Mouse (Mus musculus): ENCODE results near the gene Ank3. TPM values are rescaled to one million over a fixed set of nuclear protein-coding genes. Genes with fewer than 3 reads are reported as not detected.
A peak's percentile ranks its signal among the peaks of the same experiment; 100 is the strongest.

Ank3 gene
- polyA plus RNA-seq, 1 experiment from 2014 or later, result 69.3 TPM

DNA sequence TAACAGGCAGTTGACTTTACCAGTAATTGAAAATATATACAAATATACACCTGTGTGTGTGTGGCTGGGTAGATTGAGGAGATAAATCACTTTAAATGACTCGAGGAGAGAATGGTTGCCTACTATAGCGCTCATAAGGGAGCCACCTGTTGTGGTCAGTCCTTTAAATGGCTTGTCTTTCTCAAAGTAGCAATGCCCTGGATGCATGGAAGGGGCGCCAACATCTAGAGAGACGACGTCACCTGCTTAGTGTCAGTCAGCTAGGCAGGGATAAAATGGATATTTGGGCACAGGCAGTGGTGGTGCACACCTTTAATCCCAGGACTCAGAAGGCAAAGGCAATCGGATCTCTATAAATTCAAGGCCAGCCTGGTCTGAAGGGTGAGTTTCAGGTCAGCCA, 29.3 kb upstream of the Ank3 start:
- no peak for ATAC-seq
- H3K4me1 ChIP-seq (ENCODE audit: control insufficient read depth, insufficient read depth, low read depth, low read length), result no peaks in the 10 kb centered on the region
- no peaks in the 10 kb centered on the region for H3K36me3 ChIP-seq (ENCODE audit: control insufficient read depth, insufficient read depth, low read length)
- no peak overlapping the region for H3K4me2 ChIP-seq (ENCODE audit: low read length)
- no peak overlapping the region for H3K4me3 ChIP-seq (ENCODE audit: low read length)
- no peak overlapping the region for H3K9ac ChIP-seq (ENCODE audit: low read depth, low read length)
- H3K27ac ChIP-seq (ENCODE audit: low read depth, low read length), result no peak overlapping the region
- H3K9me3 ChIP-seq (ENCODE audit: control insufficient read depth, low read length), result no peaks in the 10 kb centered on the region
- 87% methylated on average over 6 of the region's 6 CpGs for WGBS
- no peaks in the 10 kb centered on the region for H3K27me3 ChIP-seq (replicated peaks; ENCODE audit: control insufficient read depth, insufficient read depth, low read length)

GRCm38 (mm10) chr10:69371441-69371840, 27.1 kb upstream of the Ank3 start:
- H3K27me3 ChIP-seq (replicated peaks; ENCODE audit: control insufficient read depth, insufficient read depth, low read length), result no peaks in the 10 kb centered on the region
- no peak overlapping the region for H3K4me2 ChIP-seq (ENCODE audit: low read length)
- no peak for ATAC-seq
- no peak overlapping the region for H3K4me3 ChIP-seq (ENCODE audit: low read length)
- H3K9ac ChIP-seq (ENCODE audit: low read depth, low read length), result no peak overlapping the region
- H3K36me3 ChIP-seq (ENCODE audit: control insufficient read depth, insufficient read depth, low read length), result no peaks in the 10 kb centered on the region
- no peaks in the 10 kb centered on the region for H3K9me3 ChIP-seq (ENCODE audit: control insufficient read depth, low read length)
- 15% methylated on average over 10 of the region's 10 CpGs for WGBS
- no peaks in the 10 kb centered on the region for H3K4me1 ChIP-seq (ENCODE audit: control insufficient read depth, insufficient read depth, low read depth, low read length)
- no peak overlapping the region for H3K27ac ChIP-seq (ENCODE audit: low read depth, low read length)

DNA sequence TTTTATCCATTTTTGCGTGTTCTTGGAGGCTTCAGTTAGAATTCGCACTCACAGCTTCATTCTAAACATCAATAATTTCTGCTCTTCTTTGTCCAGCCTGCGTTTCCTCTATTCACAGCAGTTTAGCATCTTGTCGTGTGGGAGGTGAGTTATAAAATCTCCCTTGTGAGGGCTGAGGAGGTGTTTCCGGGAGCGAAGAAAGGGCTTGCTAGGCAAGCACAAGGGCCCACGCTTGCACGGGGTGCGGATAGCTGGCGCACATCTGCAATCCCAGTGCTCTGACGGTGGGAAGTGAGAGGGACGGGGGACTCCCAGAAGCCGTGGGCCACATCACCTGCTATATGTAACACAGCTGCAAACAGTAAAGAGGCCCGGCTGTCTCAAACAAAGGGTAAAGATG, 26.5 kb upstream of the Ank3 start:
- Histone ChIP-seq H3K27ac (ENCODE audit: low read depth, low read length) (no peak overlapping the region), H3K9me3 (ENCODE audit: control insufficient read depth, low read length) (no peaks in the 10 kb centered on the region), H3K36me3 (ENCODE audit: control insufficient read depth, insufficient read depth, low read length) (no peaks in the 10 kb centered on the region), H3K27me3 (replicated peaks; ENCODE audit: control insufficient read depth, insufficient read depth, low read length) (no peaks in the 10 kb centered on the region), H3K9ac (ENCODE audit: low read depth, low read length) (no peak overlapping the region), H3K4me3 (ENCODE audit: low read length) (no peak overlapping the region), H3K4me2 (ENCODE audit: low read length) (no peak overlapping the region), H3K4me1 (ENCODE audit: control insufficient read depth, insufficient read depth, low read depth, low read length) (no peaks in the 10 kb centered on the region)
- no peak for ATAC-seq
- WGBS, result 86% methylated on average over 14 of the region's 14 CpGs

- no peaks in the 10 kb centered on the region for H3K27me3 ChIP-seq (replicated peaks; ENCODE audit: control insufficient read depth, insufficient read depth, low read length)
- H3K4me2 ChIP-seq (ENCODE audit: low read length), result no peak overlapping the region
- H3K4me3 ChIP-seq (ENCODE audit: low read length), result no peak overlapping the region
- ATAC-seq, result peak; percentile 58
- no peak overlapping the region for H3K27ac ChIP-seq (ENCODE audit: low read depth, low read length)
- no peaks in the 10 kb centered on the region for H3K4me1 ChIP-seq (ENCODE audit: control insufficient read depth, insufficient read depth, low read depth, low read length)
- no peak overlapping the region for H3K9ac ChIP-seq (ENCODE audit: low read depth, low read length)
- no peaks in the 10 kb centered on the region for H3K36me3 ChIP-seq (ENCODE audit: control insufficient read depth, insufficient read depth, low read length)
- WGBS, result 63% methylated on average over 10 of the region's 10 CpGs
- no peaks in the 10 kb centered on the region for H3K9me3 ChIP-seq (ENCODE audit: control insufficient read depth, low read length)
Observed at GRCm38 (mm10) chr10:69373796-69374550, 24.6 kb upstream of the Ank3 start.

DNA sequence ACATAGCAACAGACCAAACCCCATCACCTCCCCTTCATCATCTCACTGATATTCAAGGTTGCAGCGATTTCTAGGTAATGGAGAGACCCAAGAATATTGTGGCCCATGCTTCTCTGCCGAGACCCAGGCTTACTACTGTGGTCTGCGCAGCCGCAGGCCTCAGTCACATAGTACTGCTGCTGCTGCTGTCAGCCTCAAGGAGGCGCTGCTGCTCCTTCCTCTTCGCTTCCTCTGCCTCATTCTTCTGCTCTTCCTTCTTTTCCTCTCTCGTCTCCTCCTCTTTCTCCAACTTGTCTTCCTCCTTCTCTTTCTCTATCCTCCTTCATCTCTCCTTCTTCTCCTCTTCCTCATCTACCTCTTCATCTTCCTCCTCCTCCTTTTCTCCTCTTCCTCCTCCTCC, 23.4 kb upstream of the Ank3 start:
- H3K4me1 ChIP-seq (ENCODE audit: control insufficient read depth, insufficient read depth, low read depth, low read length), result no peaks in the 10 kb centered on the region
- H3K27ac ChIP-seq (ENCODE audit: low read depth, low read length), result no peak overlapping the region
- H3K4me3 ChIP-seq (ENCODE audit: low read length), result no peak overlapping the region
- H3K9ac ChIP-seq (ENCODE audit: low read depth, low read length), result no peak overlapping the region
- H3K9me3 ChIP-seq (ENCODE audit: control insufficient read depth, low read length), result no peaks in the 10 kb centered on the region
- ATAC-seq, result no peak
- WGBS, result 60% methylated on average over 7 of the region's 7 CpGs
- no peaks in the 10 kb centered on the region for H3K36me3 ChIP-seq (ENCODE audit: control insufficient read depth, insufficient read depth, low read length)
- no peak overlapping the region for H3K4me2 ChIP-seq (ENCODE audit: low read length)
- no peaks in the 10 kb centered on the region for H3K27me3 ChIP-seq (replicated peaks; ENCODE audit: control insufficient read depth, insufficient read depth, low read length)

DNA sequence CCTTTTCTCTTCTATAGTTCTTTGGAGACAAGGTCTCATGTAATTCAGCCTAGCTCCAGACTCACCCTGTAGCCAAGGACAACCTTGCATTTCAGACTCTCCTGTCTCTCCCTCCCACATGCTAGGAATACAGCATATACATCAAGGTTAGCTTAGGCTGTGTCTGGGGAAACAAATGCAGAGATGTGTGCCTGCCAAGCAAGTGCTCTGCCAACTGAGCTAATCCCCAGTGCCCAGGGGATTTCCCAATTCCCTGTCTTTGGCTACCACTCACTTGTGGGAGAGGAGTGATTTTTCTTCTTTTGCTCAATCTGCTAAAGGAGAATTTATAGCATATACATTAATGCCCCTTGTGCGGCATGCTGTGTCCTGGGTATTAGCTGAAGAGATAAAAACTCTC, 15.4 kb upstream of the Ank3 start:
- ATAC-seq, result no peak
- Histone ChIP-seq H3K4me3 (ENCODE audit: low read length) (no peak overlapping the region), H3K27ac (ENCODE audit: low read depth, low read length) (no peak overlapping the region), H3K4me1 (ENCODE audit: control insufficient read depth, insufficient read depth, low read depth, low read length) (no peaks in the 10 kb centered on the region), H3K9me3 (ENCODE audit: control insufficient read depth, low read length) (no peaks in the 10 kb centered on the region), H3K9ac (ENCODE audit: low read depth, low read length) (no peak overlapping the region), H3K4me2 (ENCODE audit: low read length) (no peak overlapping the region), H3K36me3 (ENCODE audit: control insufficient read depth, insufficient read depth, low read length) (no peaks in the 10 kb centered on the region), H3K27me3 (replicated peaks; ENCODE audit: control insufficient read depth, insufficient read depth, low read length) (no peaks in the 10 kb centered on the region)
- 85% methylated on average over 1 of the region's 1 CpGs for WGBS

GRCm38 (mm10) chr10:69384640-69385039, 13.9 kb upstream of the Ank3 start:
- Histone ChIP-seq H3K4me3 (ENCODE audit: low read length) (no peak overlapping the region), H3K4me1 (ENCODE audit: control insufficient read depth, insufficient read depth, low read depth, low read length) (no peaks in the 10 kb centered on the region), H3K27ac (ENCODE audit: low read depth, low read length) (no peak overlapping the region), H3K27me3 (replicated peaks; ENCODE audit: control insufficient read depth, insufficient read depth, low read length) (no peaks in the 10 kb centered on the region), H3K9ac (ENCODE audit: low read depth, low read length) (no peak overlapping the region), H3K36me3 (ENCODE audit: control insufficient read depth, insufficient read depth, low read length) (no peaks in the 10 kb centered on the region), H3K9me3 (ENCODE audit: control insufficient read depth, low read length) (no peaks in the 10 kb centered on the region), H3K4me2 (ENCODE audit: low read length) (no peak overlapping the region)
- WGBS, result 81% methylated on average over 11 of the region's 11 CpGs
- no peak for ATAC-seq

- no peak for ATAC-seq
- Histone ChIP-seq H3K9me3 (ENCODE audit: control insufficient read depth, low read length) (no peaks in the 10 kb centered on the region), H3K9ac (ENCODE audit: low read depth, low read length) (no peak overlapping the region), H3K4me1 (ENCODE audit: control insufficient read depth, insufficient read depth, low read depth, low read length) (no peaks in the 10 kb centered on the region), H3K36me3 (ENCODE audit: control insufficient read depth, insufficient read depth, low read length) (no peaks in the 10 kb centered on the region), H3K4me3 (ENCODE audit: low read length) (no peak overlapping the region), H3K4me2 (ENCODE audit: low read length) (no peak overlapping the region), H3K27me3 (replicated peaks; ENCODE audit: control insufficient read depth, insufficient read depth, low read length) (no peaks in the 10 kb centered on the region), H3K27ac (ENCODE audit: low read depth, low read length) (no peak overlapping the region)
- 93% methylated on average over 8 of the region's 8 CpGs for WGBS
Observed at GRCm38 (mm10) chr10:69385136-69385535, 13.4 kb upstream of the Ank3 start.

DNA sequence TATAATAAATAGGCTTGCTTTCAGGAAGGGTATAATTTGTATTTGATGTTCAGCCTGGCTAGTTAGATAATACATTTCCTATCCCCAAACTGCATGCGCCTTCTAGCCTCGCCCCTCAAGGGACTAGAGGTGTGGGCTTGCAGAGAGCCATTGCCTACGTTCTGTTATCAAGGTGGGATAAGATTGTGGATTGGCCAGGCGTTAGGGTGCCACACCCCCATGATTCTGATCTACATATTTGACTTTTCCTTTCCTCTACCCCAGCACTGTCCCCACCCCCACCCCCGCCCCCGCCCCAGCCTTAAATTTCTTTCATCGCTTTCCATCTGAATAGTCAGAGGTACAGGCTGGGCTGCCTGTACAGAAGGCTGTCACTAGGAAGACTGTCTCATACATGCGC, 11.8 kb upstream of the Ank3 start:
- WGBS, result 80% methylated on average over 8 of the region's 8 CpGs
- no peaks in the 10 kb centered on the region for H3K4me1 ChIP-seq (ENCODE audit: control insufficient read depth, insufficient read depth, low read depth, low read length)
- H3K9ac ChIP-seq (ENCODE audit: low read depth, low read length), result no peak overlapping the region
- no peak overlapping the region for H3K4me2 ChIP-seq (ENCODE audit: low read length)
- no peaks in the 10 kb centered on the region for H3K36me3 ChIP-seq (ENCODE audit: control insufficient read depth, insufficient read depth, low read length)
- no peak overlapping the region for H3K4me3 ChIP-seq (ENCODE audit: low read length)
- no peaks in the 10 kb centered on the region for H3K27me3 ChIP-seq (replicated peaks; ENCODE audit: control insufficient read depth, insufficient read depth, low read length)
- ATAC-seq, result no peak
- no peaks in the 10 kb centered on the region for H3K9me3 ChIP-seq (ENCODE audit: control insufficient read depth, low read length)
- H3K27ac ChIP-seq (ENCODE audit: low read depth, low read length), result no peak overlapping the region

- Histone ChIP-seq H3K27me3 (replicated peaks; ENCODE audit: control insufficient read depth, insufficient read depth, low read length) (no peaks in the 10 kb centered on the region), H3K9ac (ENCODE audit: low read depth, low read length) (no peak overlapping the region), H3K27ac (ENCODE audit: low read depth, low read length) (no peak overlapping the region), H3K4me3 (ENCODE audit: low read length) (no peak overlapping the region), H3K36me3 (ENCODE audit: control insufficient read depth, insufficient read depth, low read length) (no peaks in the 10 kb centered on the region), H3K4me1 (ENCODE audit: control insufficient read depth, insufficient read depth, low read depth, low read length) (no peaks in the 10 kb centered on the region), H3K4me2 (ENCODE audit: low read length) (no peak overlapping the region), H3K9me3 (ENCODE audit: control insufficient read depth, low read length) (no peaks in the 10 kb centered on the region)
- ATAC-seq, result no peak
- whole genome bisulfite sequencing, result 94% methylated on average over 4 of the region's 4 CpGs
Observed at GRCm38 (mm10) chr10:69389511-69389910, 9.1 kb upstream of the Ank3 start.

Data from hindbrain, embryonic 16.5 days (tissue).